Mouse (Mus musculus) neural tube, embryonic 11.5 days (tissue): ENCODE results near the gene Tspan10. TPM values are rescaled to one million over a fixed set of nuclear protein-coding genes. Genes with fewer than 3 reads are reported as not detected.

Experiments used
- ATAC-seq: fragments of 200-750 bp; cut with Nextera tagmentation; 2 replicates; pipeline ENCODE4 v1.8.0; 2017; ENCODE audit warnings: moderate number of reproducible peaks, mild to moderate bottlenecking, moderate TSS enrichment, moderate library complexity; ENCODE audit not compliant: insufficient read depth, low FRiP score, low TSS enrichment
- DNase-seq: peaks from one replicate; pipeline ENCODE4 v3.0.0-alpha.2; 2015; ENCODE audit warnings: low spot score
- H3K27ac ChIP-seq: fragments of 300-500 bp; sonication (generic); 2 replicates; pipeline ENCODE4 v1.5.1; 2014; ENCODE audit warnings: low read depth, mild to moderate bottlenecking, low read length
- H3K27me3 ChIP-seq: fragments of 300-500 bp; sonication (generic); 2 replicates; pipeline ENCODE4 v1.6.1; 2014; ENCODE audit warnings: mild to moderate bottlenecking, low read length, mixed read lengths; ENCODE audit not compliant: control insufficient read depth, insufficient read depth
- H3K36me3 ChIP-seq: fragments of 300-500 bp; sonication (generic); 2 replicates; pipeline ENCODE4 v1.6.1; 2014; ENCODE audit warnings: mild to moderate bottlenecking, low read length, moderate library complexity, mixed read lengths; ENCODE audit not compliant: control insufficient read depth, insufficient read depth
- H3K4me1 ChIP-seq: fragments of 300-500 bp; sonication (generic); 2 replicates; pipeline ENCODE4 v1.6.1; 2014; ENCODE audit warnings: low read length, mixed read lengths; ENCODE audit not compliant: control insufficient read depth, insufficient read depth
- H3K4me2 ChIP-seq: fragments of 300-500 bp; sonication (generic); 2 replicates; pipeline ENCODE4 v1.6.1; 2014; ENCODE audit warnings: low read depth, mild to moderate bottlenecking, moderate library complexity
- H3K4me3 ChIP-seq: fragments of 300-500 bp; sonication (generic); 2 replicates; pipeline ENCODE4 v1.5.1; 2014; ENCODE audit warnings: low read depth, low read length
- H3K9ac ChIP-seq: fragments of 300-500 bp; sonication (generic); 2 replicates; pipeline ENCODE4 v1.6.1; 2014; ENCODE audit warnings: mild to moderate bottlenecking, low read length
- H3K9me3 ChIP-seq: fragments of 300-500 bp; sonication (generic); 2 replicates; pipeline ENCODE4 v1.6.1; 2016; ENCODE audit warnings: low read length; ENCODE audit not compliant: control insufficient read depth
- WGBS: fragments of 180-500 bp; shearing (Covaris S2); extraction: QIAGEN DNeasy Blood & Tissue Kit; methylation state at CpG from one replicate; pipeline ENCODE4 v1.1.7; 2014; 5-methylcytosine and 5-hydroxymethylcytosine counted together
- polyA plus RNA-seq: library from polyadenylated mRNA; unstranded; fragments of >200 nt; fragmentation: Nextera tagmentation; extraction: Ambion mirVana; gene quantifications from 2 replicates; pipeline ENCODE4 v1.2.1, GENCODE M21; 2014

Gene Tspan10
- polyA plus RNA-seq, 1 experiment from 2014 or later, result not detected

DNA sequence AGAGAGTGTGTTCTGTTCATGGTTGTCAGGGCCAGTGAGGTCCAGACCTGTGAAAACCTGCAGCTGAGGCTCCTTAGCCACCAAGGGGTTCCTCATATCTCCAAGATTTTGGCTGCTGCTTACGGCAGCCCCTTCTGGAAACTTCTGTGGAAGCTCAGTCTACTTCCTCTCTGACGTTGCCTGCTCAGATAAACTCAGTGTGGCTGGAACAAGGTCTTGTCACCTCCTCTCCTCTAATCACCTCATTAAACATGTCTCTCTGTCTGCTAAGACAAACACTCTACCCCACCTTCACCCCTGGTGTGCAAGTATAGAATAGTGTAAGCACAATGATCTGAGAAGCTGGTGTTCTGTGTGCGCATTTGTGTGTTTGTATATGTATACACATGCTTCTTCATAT lies 3.0 kb downstream of the Tspan10 start:
- DNase-seq (no peak), ATAC-seq (no peak)
- H3K27ac ChIP-seq, result no peak overlapping the region
- WGBS, result 74% methylated on average over 3 of the region's 3 CpGs
- no peak overlapping the region for H3K4me2 ChIP-seq
- no peaks in the 10 kb centered on the region for H3K36me3 ChIP-seq
- H3K9ac ChIP-seq, result no peak overlapping the region
- no peak overlapping the region for H3K4me3 ChIP-seq
- no peaks in the 10 kb centered on the region for H3K27me3 ChIP-seq
- no peaks in the 10 kb centered on the region for H3K9me3 ChIP-seq
- no peaks in the 10 kb centered on the region for H3K4me1 ChIP-seq

DNA sequence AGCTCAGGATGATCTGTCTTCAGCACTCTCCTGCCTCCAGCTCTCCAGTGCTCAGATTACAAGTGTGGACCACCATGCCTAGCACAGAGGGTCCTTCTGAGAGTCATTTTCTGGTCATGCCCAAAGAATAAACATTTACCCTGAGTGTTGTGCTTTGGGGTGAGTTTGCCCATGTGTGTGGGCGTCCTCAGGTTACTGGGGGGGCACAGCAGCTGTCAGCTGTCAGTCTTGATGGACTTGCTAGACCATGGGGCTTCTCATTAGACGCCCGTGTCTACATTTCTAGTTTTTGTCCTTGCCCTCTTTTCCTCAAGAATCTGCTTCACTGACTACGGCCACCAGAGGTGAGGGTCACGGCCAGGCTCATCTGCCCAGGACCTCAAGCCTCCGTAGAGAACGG lies 4.7 kb downstream of the Tspan10 start:
- ATAC-seq, result no peak
- H3K4me1 ChIP-seq, result no peaks in the 10 kb centered on the region
- WGBS, result 84% methylated on average over 7 of the region's 7 CpGs

DNA sequence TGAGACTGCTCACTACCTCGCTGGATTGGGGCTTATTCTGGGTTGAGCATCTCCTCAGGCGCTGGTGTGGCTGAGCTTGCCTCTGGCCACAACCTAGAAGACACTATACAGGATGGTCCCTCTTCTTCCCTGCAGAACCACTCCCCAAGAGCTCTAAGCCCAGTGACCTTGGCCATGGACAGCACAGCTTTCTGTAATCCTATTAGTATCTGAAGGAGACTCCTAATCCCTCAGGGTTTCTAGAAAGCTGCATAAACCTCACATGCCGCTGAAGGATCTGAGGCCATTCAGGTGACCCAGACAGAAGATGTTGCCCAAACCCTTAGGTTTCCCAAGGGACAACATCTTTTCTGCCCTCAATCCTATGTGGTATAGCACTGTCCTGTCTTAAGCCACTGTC lies 9.8 kb downstream of the Tspan10 start:
- H3K4me2 ChIP-seq, result no peak overlapping the region
- no peak for ATAC-seq
- 0 out of 2 replicates have a peak, but pooled peaks cover 1% of the 10 kb centered on the region for H3K4me1 ChIP-seq
- no peaks in the 10 kb centered on the region for H3K9me3 ChIP-seq
- H3K9ac ChIP-seq, result no peak overlapping the region
- 72% methylated on average over 3 of the region's 3 CpGs for WGBS
- H3K27ac ChIP-seq, result no peak overlapping the region
- no peak overlapping the region for H3K4me3 ChIP-seq
- no peaks in the 10 kb centered on the region for H3K36me3 ChIP-seq
- no peaks in the 10 kb centered on the region for H3K27me3 ChIP-seq
- no peak for DNase-seq

More for the DNA sequence above, 4.7 kb downstream of the Tspan10 start:
- DNase-seq, result no peak
- Histone ChIP-seq H3K27ac (no peak overlapping the region), H3K4me2 (no peak overlapping the region), H3K9me3 (no peaks in the 10 kb centered on the region), H3K36me3 (no peaks in the 10 kb centered on the region), H3K9ac (no peak overlapping the region), H3K27me3 (no peaks in the 10 kb centered on the region), H3K4me3 (no peak overlapping the region)

GRCm38 (mm10) chr11:120453306-120453705 lies 10.9 kb downstream of the Tspan10 start, which contains the start of gene Pde6g:
Pde6g (minus strand) TSS chr11:120453500.
- Histone ChIP-seq H3K4me3 (no peak within 1 kb of the TSS), H3K27ac (no peak within 1 kb of the TSS), H3K9me3 (no peaks in the 10 kb centered on the region), H3K4me2 (no peak within 1 kb of the TSS), H3K9ac (no peak within 1 kb of the TSS), H3K27me3 (no peaks in the 10 kb centered on the region), H3K4me1 (0 out of 2 replicates have a peak, but pooled peaks cover 4% of the 10 kb centered on the region), H3K36me3 (no peaks in the 10 kb centered on the region)
- 83% methylated on average over 4 of the region's 4 CpGs for WGBS
- no peak for DNase-seq
- ATAC-seq, result no peak

DNA sequence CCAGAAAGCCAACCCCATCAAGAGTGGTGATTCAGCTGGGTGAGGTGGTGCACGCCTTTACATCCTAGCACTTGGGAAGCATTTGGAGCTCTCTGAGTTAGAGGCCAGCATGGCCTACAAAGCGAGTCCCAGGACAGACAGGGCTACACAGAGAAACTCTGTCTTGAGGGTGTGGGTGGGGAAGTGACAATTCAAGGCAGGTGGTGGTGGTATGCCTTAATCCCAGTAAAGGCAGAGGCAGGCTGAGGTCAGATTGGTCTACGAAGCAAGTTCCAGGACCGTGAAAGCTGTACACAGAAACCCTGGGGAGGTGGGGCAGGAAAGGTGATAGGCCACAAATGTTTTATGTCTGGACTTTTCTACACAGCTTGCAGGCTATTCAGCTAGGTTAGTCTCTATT lies 12.5 kb downstream of the Tspan10 start:
- 91% methylated on average over 4 of the region's 4 CpGs for WGBS

GRCm38 (mm10) chr11:120455413-120455812 lies 13.0 kb downstream of the Tspan10 start:
- no peak for DNase-seq
- Histone ChIP-seq H3K27me3 (no peaks in the 10 kb centered on the region), H3K9ac (no peak overlapping the region), H3K4me2 (no peak overlapping the region), H3K36me3 (no peaks in the 10 kb centered on the region), H3K4me1 (peaks cover 7% of the 10 kb centered on the region; the same call in 1 of the 2 replicates), H3K9me3 (no peaks in the 10 kb centered on the region), H3K4me3 (no peak overlapping the region), H3K27ac (no peak overlapping the region)
- WGBS, result 96% methylated on average over 7 of the region's 7 CpGs
- ATAC-seq, result no peak

More for the DNA sequence above, 12.5 kb downstream of the Tspan10 start:
- Histone ChIP-seq H3K9me3 (no peaks in the 10 kb centered on the region), H3K27ac (no peak overlapping the region), H3K4me2 (no peak overlapping the region), H3K9ac (no peak overlapping the region), H3K4me3 (no peak overlapping the region), H3K4me1 (peaks cover 7% of the 10 kb centered on the region; the same call in 1 of the 2 replicates), H3K27me3 (no peaks in the 10 kb centered on the region), H3K36me3 (no peaks in the 10 kb centered on the region)
- ATAC-seq (no peak), DNase-seq (no peak)

GRCm38 (mm10) chr11:120457370-120457769 lies 14.9 kb downstream of the Tspan10 start:
- H3K4me2 ChIP-seq, result peak overlapping the region; percentile 96
- WGBS, result 33% methylated on average over 14 of the region's 14 CpGs
- 0 out of 2 replicates have a peak, but pooled peaks have one; percentile 27 for ATAC-seq
- H3K27me3 ChIP-seq, result no peaks in the 10 kb centered on the region
- peak overlapping the region; percentile 54; the same call in 1 of the 2 replicates for H3K27ac ChIP-seq
- peak overlapping the region; percentile 76 for H3K4me3 ChIP-seq
- DNase-seq, result no peak
- H3K9me3 ChIP-seq, result no peaks in the 10 kb centered on the region
- peaks cover 7% of the 10 kb centered on the region; the same call in 1 of the 2 replicates for H3K4me1 ChIP-seq
- H3K9ac ChIP-seq, result peak overlapping the region; percentile 86
- peaks cover 10% of the 10 kb centered on the region; the same call in 1 of the 2 replicates for H3K36me3 ChIP-seq

GRCm38 (mm10) chr11:120457772-120458751 lies 15.6 kb downstream of the Tspan10 start, which contains the start of the genes Oxld1 and Ccdc137:
Oxld1 (minus strand) TSS chr11:120458068.
Ccdc137 (plus strand) TSS chr11:120458115.
- 5% methylated on average over 62 of the region's 62 CpGs for WGBS
- Histone ChIP-seq H3K9ac (peak within 1 kb of the TSS; percentile 86), H3K36me3 (peaks cover 13% of the 10 kb centered on the region; the same call in 1 of the 2 replicates), H3K4me3 (peak within 1 kb of the TSS; percentile 76), H3K4me1 (peaks cover 7% of the 10 kb centered on the region; the same call in 1 of the 2 replicates), H3K27me3 (no peaks in the 10 kb centered on the region), H3K4me2 (peak within 1 kb of the TSS; percentile 96), H3K9me3 (no peaks in the 10 kb centered on the region), H3K27ac (peak within 1 kb of the TSS; percentile 54; the same call in 1 of the 2 replicates)
- peak; percentile 84 for DNase-seq
- ATAC-seq, result peak; percentile 87
